Mouse (Mus musculus) CH12.LX (cell line): ENCODE results near the gene Fbxo39. TPM values are rescaled to one million over a fixed set of nuclear protein-coding genes. Genes with fewer than 3 reads are reported as not detected.

Experiments used
- DNase-seq: peaks from one replicate; pipeline ENCODE4 v3.0.0-alpha.2; 2013; ENCODE audit errors: extremely low read depth
- H3K27ac ChIP-seq: 2 replicates; pipeline ENCODE4 v1.5.1; 2012; ENCODE audit warnings: low read depth, mild to moderate bottlenecking, control low read depth, moderate library complexity; ENCODE audit not compliant: insufficient read depth
- H3K27me3 ChIP-seq: replicated peaks from 2 replicates; pipeline ENCODE3; 2012; ENCODE audit warnings: inconsistent platforms
- H3K36me3 ChIP-seq, 2 experiments: replicated peaks in 1 of 2; 2 replicates each; pipeline versions ENCODE3 to v1.6.1; 2012; ENCODE audit warnings: inconsistent platforms in 1 of 2, low read length in 1 of 2, mild to moderate bottlenecking in 1 of 2, mixed read lengths in 1 of 2, moderate library complexity in 1 of 2; ENCODE audit not compliant: control insufficient read depth in 1 of 2, insufficient read depth in 1 of 2
- H3K4me1 ChIP-seq, 2 experiments: 2 replicates each; pipeline ENCODE4 v1.6.1; 2012; ENCODE audit warnings: inconsistent platforms in 1 of 2, moderate library complexity in 1 of 2; ENCODE audit not compliant: insufficient read depth in 2 of 2, control insufficient read depth in 1 of 2
- H3K4me2 ChIP-seq: 2 replicates; pipeline ENCODE4 v1.6.1; 2012; ENCODE audit warnings: low read depth, mild to moderate bottlenecking, control low read depth; ENCODE audit not compliant: poor library complexity, insufficient read depth, severe bottlenecking
- H3K4me3 ChIP-seq, 3 experiments: fragments of 150-350 bp in 1 of 3; sonication (generic) in 1 of 3; replicated peaks in 1 of 3; 2 replicates each; pipeline versions ENCODE3 to v1.5.1; 2011 to 2012; ENCODE audit warnings: low read depth in 2 of 3, low read length in 2 of 3, mild to moderate bottlenecking in 2 of 3, moderate library complexity in 2 of 3, control low read depth in 1 of 3, improper control_type of control experiment in 1 of 3, inconsistent platforms in 1 of 3, mixed read lengths in 1 of 3; ENCODE audit not compliant: poor library complexity in 1 of 3
- H3K79me2 ChIP-seq: replicated peaks from 2 replicates; pipeline ENCODE4 v1.6.1; 2012; ENCODE audit warnings: mild to moderate bottlenecking, moderate library complexity; ENCODE audit not compliant: control insufficient read depth, poor library complexity, insufficient read depth, severe bottlenecking; ENCODE audit errors: extremely low read depth
- H3K9ac ChIP-seq: 2 replicates; pipeline ENCODE4 v1.6.1; 2012; ENCODE audit warnings: low read depth, mild to moderate bottlenecking, control low read depth, moderate library complexity; ENCODE audit not compliant: insufficient read depth
- H3K9me3 ChIP-seq: replicated peaks from 2 replicates; pipeline ENCODE3; 2012; ENCODE audit warnings: low read length, inconsistent platforms, mixed read lengths
- BHLHE40 ChIP-seq: IDR thresholded peaks from 2 replicates; pipeline ENCODE4 v1.6.1; 2011; ENCODE audit warnings: mild to moderate bottlenecking, low read depth, low read length, improper control_type of control experiment
- CHD2 ChIP-seq: IDR thresholded peaks from 2 replicates; pipeline ENCODE4 v1.6.1; 2011; ENCODE audit warnings: low read length, improper control_type of control experiment
- CTCF ChIP-seq, 2 experiments: IDR thresholded peaks in 1 of 2; conservative IDR thresholded peaks in 1 of 2; 2 replicates each; pipeline ENCODE4 v1.5.1; 2011 to 2012; ENCODE audit warnings: low read depth in 2 of 2, low read length in 2 of 2, improper control_type of control experiment in 1 of 2, inconsistent platforms in 1 of 2, mild to moderate bottlenecking in 1 of 2, moderate library complexity in 1 of 2
- E2F4 ChIP-seq: IDR thresholded peaks from 2 replicates; pipeline ENCODE4 v1.6.1; 2011; ENCODE audit warnings: low read depth, low read length, improper control_type of control experiment; ENCODE audit not compliant: insufficient replicate concordance
- ETS1 ChIP-seq: conservative IDR thresholded peaks from 2 replicates; pipeline ENCODE4 v1.6.1; 2012; ENCODE audit warnings: low read depth, mild to moderate bottlenecking, inconsistent platforms, low read length, improper control_type of control experiment, moderate library complexity
- HCFC1 ChIP-seq: IDR thresholded peaks from 2 replicates; pipeline ENCODE4 v1.6.1; 2012; ENCODE audit warnings: low read depth, mild to moderate bottlenecking, inconsistent platforms, low read length, improper control_type of control experiment
- IRF4 ChIP-seq: IDR thresholded peaks from 2 replicates; pipeline ENCODE4 v1.6.1; 2014; ENCODE audit warnings: low read depth, mild to moderate bottlenecking, inconsistent platforms, low read length, improper control_type of control experiment
- MAX ChIP-seq: IDR thresholded peaks from 2 replicates; pipeline ENCODE4 v1.6.1; 2011; ENCODE audit warnings: low read length, improper control_type of control experiment
- MAZ ChIP-seq: IDR thresholded peaks from 2 replicates; pipeline ENCODE4 v1.6.1; 2012; ENCODE audit warnings: low read depth, mild to moderate bottlenecking, inconsistent platforms, low read length, improper control_type of control experiment, moderate library complexity
- MYC ChIP-seq: IDR thresholded peaks from 2 replicates; pipeline ENCODE4 v1.6.1; 2011; ENCODE audit warnings: low read depth, mild to moderate bottlenecking, improper control_type of control experiment, low read length
- POLR2A ChIP-seq: IDR thresholded peaks from 2 replicates; pipeline ENCODE4 v1.6.1; 2011; ENCODE audit warnings: low read depth, mild to moderate bottlenecking, improper control_type of control experiment, low read length
- RAD21 ChIP-seq: IDR thresholded peaks from 2 replicates; pipeline ENCODE4 v1.6.1; 2011; ENCODE audit warnings: low read depth, mild to moderate bottlenecking, low read length, improper control_type of control experiment, moderate library complexity
- SIN3A ChIP-seq: IDR thresholded peaks from 2 replicates; pipeline ENCODE4 v1.6.1; 2012; ENCODE audit warnings: low read length, improper control_type of control experiment, inconsistent platforms
- TBP ChIP-seq: conservative IDR thresholded peaks from 2 replicates; pipeline ENCODE4 v1.6.1; 2011; ENCODE audit warnings: low read depth, low read length, improper control_type of control experiment
- TCF12 ChIP-seq: IDR thresholded peaks from 2 replicates; pipeline ENCODE4 v1.6.1; 2014; ENCODE audit warnings: low read depth, mild to moderate bottlenecking, inconsistent platforms, low read length, improper control_type of control experiment
- USF1 ChIP-seq: IDR thresholded peaks from 2 replicates; pipeline ENCODE4 v1.6.1; 2014; ENCODE audit warnings: low read depth, mild to moderate bottlenecking, inconsistent platforms, low read length, improper control_type of control experiment
- ZKSCAN1 ChIP-seq: IDR thresholded peaks from 2 replicates; pipeline ENCODE4 v1.6.1; 2012; ENCODE audit warnings: low read depth, inconsistent platforms, low read length, improper control_type of control experiment, borderline replicate concordance
- ZMIZ1 ChIP-seq: IDR thresholded peaks from 2 replicates; pipeline ENCODE4 v1.6.1; 2012; ENCODE audit warnings: low read depth, mild to moderate bottlenecking, inconsistent platforms, low read length, improper control_type of control experiment
- ZNF384 ChIP-seq: IDR thresholded peaks from 2 replicates; pipeline ENCODE4 v1.6.1; 2012; ENCODE audit warnings: low read depth, low read length, improper control_type of control experiment, inconsistent platforms
- dilution Hi-C: fragments of 300-500 bp; cut with MboI; formaldehyde crosslinking; loops from 2 replicates; pipeline ENCODE4 v1.14.3; 2020; ENCODE audit warnings: low sequenced_read_pairs; ENCODE audit not compliant: extremely low pct_unique_long_range_greater_than_20kb, extremely low pct_ligation_motif_present
- in situ Hi-C: fragments of 300-500 bp; cut with MboI; formaldehyde crosslinking; loops from 3 replicates; pipeline ENCODE4 v1.14.3; 2019; ENCODE audit warnings: low sequenced_read_pairs, low pct_ligation_motif_present, low pct_unique_long_range_greater_than_20kb, mixed read lengths
- polyA plus RNA-seq: library from polyadenylated mRNA; unstranded; fragments of >175 nt; gene quantifications from 2 replicates; pipeline ENCODE4 v1.2.1, GENCODE M21; 2012; ENCODE audit warnings: low read depth; ENCODE audit not compliant: insufficient read length
- total RNA-seq, 2 experiments: library from RNA; depleted of rRNA; stranded (reverse); fragments of 300-350 nt in 1 of 2; fragments of >200 nt in 1 of 2; gene quantifications; 2 replicates each; pipeline ENCODE4 v1.2.3; 2012 to 2014

Fbxo39 gene
- total and polyA plus RNA-seq, 3 experiments: 0.13 TPM; not detected in 2

DNA sequence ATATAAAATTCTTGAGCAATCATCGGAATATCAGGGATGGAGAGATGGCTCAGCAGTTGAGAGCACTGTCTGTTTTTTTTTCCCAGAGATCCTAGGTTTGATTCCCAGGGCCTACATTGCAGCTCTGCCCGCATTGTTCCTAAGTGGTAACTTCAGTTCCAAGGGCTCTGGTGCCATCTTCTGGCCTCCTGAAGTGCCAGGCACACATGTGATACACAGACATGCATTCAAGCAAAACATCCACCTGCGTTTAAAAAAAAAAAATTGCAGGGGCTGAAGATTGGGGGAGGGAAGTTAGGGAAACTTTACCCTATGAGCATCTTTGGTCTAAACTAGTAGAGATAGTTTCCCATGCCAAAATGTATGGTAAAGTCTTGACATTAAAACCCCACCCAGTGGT, 10.2 kb downstream of the Fbxo39 start (continued):
- 0 out of 2 replicates have a peak, but pooled peaks have one; percentile 42 for TF ChIP-seq MYC
- no peak for TF ChIP-seq ETS1
- TF ChIP-seq BHLHE40: no peak
- no peak for TF ChIP-seq HCFC1
- TF ChIP-seq CHD2: no peak
- no peak for TF ChIP-seq SIN3A
- TF ChIP-seq CTCF (conservative IDR thresholded peaks at IDR 0.05 in 1 of 2, IDR thresholded peaks at IDR 0.05 in 1 of 2; ENCODE audit: low read depth in 2 of 2, low read length in 2 of 2): peak; percentile 33 to 80; a peak in 3 of 4 replicates
- no peak for TF ChIP-seq ZMIZ1
- TF ChIP-seq, all 38 proteins: peak for 5

DNA sequence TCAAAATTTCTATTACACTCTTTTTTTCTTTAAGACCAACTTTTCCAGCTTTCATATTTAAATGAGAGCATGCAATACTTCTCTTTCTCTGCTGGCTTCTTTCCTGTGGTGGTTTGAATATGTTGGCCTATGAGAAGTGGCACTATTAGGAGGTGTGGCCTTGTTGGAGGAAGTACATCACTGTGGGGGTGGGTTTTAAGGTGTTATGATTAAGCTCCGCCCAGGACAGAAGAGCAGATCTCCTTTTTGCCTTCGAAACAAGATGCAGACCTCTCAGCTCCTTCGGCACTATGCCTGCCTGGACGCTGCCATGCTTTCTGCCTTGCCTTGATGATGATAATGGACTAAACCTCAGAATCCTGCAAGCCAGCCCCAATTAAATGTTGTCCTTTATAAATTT, 11.5 kb downstream of the Fbxo39 start:
- no peak for TF ChIP-seq ZKSCAN1
- no peak for TF ChIP-seq MAZ
- TF ChIP-seq MAX: 0 out of 2 replicates have a peak, but pooled peaks have one; percentile 15
- TF ChIP-seq TBP: 0 out of 2 replicates have a peak, but pooled peaks have one; percentile 22
- peak; percentile 46; the same call in 1 of the 2 replicates for TF ChIP-seq POLR2A
- no peak for TF ChIP-seq TCF12
- TF ChIP-seq HCFC1: peak; percentile 16; the same call in 1 of the 2 replicates

DNA sequence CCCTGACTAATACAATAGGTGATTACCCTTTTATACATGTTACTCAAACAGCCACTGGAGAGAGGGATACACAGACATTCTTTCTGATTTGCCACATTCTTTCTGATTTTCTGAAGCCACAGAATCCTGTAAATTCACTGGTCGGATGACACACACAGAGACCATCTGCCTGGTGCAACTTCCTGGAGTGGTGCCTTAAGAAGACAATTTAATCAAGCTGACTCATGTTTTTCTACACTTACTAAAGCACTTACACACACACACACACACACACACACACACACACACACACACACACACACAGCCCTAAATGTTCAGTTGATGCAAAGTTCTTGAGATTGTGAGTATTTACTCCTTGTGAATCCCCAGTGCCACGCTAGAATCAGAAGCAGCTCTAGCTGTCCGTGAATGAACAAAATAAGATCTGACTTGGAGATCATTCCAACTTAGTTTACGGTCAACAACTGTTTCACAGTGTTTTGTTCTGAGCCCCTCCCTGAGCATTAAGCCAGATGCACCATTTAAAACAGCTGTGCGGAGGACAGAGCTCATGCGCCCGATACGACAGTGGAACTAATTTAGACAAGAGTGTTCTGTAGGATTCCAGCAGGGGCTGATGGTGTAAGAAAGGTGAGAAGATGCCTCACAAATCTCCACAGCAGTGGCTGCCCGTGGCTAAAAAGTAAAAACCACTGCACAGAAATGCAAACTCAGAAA, 18.9 kb downstream of the Fbxo39 start:
- TF ChIP-seq RAD21: no peak
- no peak for TF ChIP-seq ZNF384
- no peak for TF ChIP-seq E2F4
- TF ChIP-seq USF1: no peak
- TF ChIP-seq IRF4: no peak
- in situ Hi-C loops (no loop called here), dilution Hi-C loops (no loop called here)
- Histone ChIP-seq H3K36me3 (no peaks in the 10 kb centered on the region), H3K27me3 (peaks cover 20% of the 10 kb centered on the region), H3K9ac (no peak overlapping the region), H3K4me2 (no peak overlapping the region), H3K27ac (no peak overlapping the region), H3K4me3 (no peak overlapping the region), H3K9me3 (no peaks in the 10 kb centered on the region), H3K79me2 (no peaks in the 10 kb centered on the region), H3K4me1 (no peaks in the 10 kb centered on the region)
- DNase-seq: no peak

More for the DNA sequence above, 11.5 kb downstream of the Fbxo39 start:
- Histone ChIP-seq H3K79me2 (no peaks in the 10 kb centered on the region), H3K4me3 (no peak overlapping the region), H3K9me3 (no peaks in the 10 kb centered on the region), H3K27me3 (no peaks in the 10 kb centered on the region), H3K4me2 (no peak overlapping the region), H3K9ac (no peak overlapping the region), H3K36me3 (no peaks in the 10 kb centered on the region), H3K4me1 (peaks cover 0 to 6% of the 10 kb centered on the region in 2 experiments; a peak in 2 of 4 replicates), H3K27ac (no peak overlapping the region)
- peak; percentile 58 for DNase-seq
- in situ Hi-C loops: no loop called here
- dilution Hi-C loops: no loop called here
